Comparison of ENCODE assay signal across 15 mouse cellular contexts in genomic region chr5:151394690-151395089, GRCm38 (mm10). TPM values are rescaled to one million over a fixed set of nuclear protein-coding genes. Genes with fewer than 3 reads are reported as not detected.
DNase-seq lines count a peak whose midpoint lies in the region; ATAC-seq and TF ChIP-seq lines count a peak whose summit lies in the region.
"Had no signal": no experiment of that assay in that cellular context is flagged by ENCODE, and none has a peak within 500 bp of the region (broad histone marks: within the 10 kb centered on the region; RNA-seq: fewer than 3 reads in every experiment).

No protein-coding gene starts in this region.

- TF ChIP-seq CTCF in intestine, postnatal 0 days (IDR thresholded peaks at IDR 0.05; ENCODE audit: low read depth), result no peak

- 41% methylated on average over 5 of the region's 5 CpGs for WGBS in intestine, embryonic 14.5 days
- 21% methylated on average over 5 of the region's 5 CpGs for WGBS in intestine, postnatal 0 days
- 81% methylated on average over 5 of the region's 5 CpGs for WGBS in midbrain, embryonic 11.5 days

- H3K4me3 ChIP-seq in intestine, embryonic 14.5 days (ENCODE audit: low read depth, low read length), result no peak overlapping the region
- H3K4me3 ChIP-seq in intestine, postnatal 0 days (ENCODE audit: low read depth, low read length), result no peak overlapping the region
- no peak overlapping the region for H3K4me3 ChIP-seq in midbrain, embryonic 11.5 days (ENCODE audit: low read depth, low read length)
- H3K4me3 ChIP-seq: liver, embryonic 13.5 days had no signal

- ATAC-seq in frontal cortex, adult (ENCODE audit: low TSS enrichment), result peak; percentile 77
- ATAC-seq in intestine, embryonic 14.5 days (replicated peaks; ENCODE audit: low FRiP score, low TSS enrichment, low read depth), result no peak
- ATAC-seq in intestine, postnatal 0 days, result no peak
- ATAC-seq in midbrain, embryonic 11.5 days (ENCODE audit: low FRiP score), result no peak

- H3K9me3 ChIP-seq in intestine, embryonic 14.5 days (ENCODE audit: control insufficient read depth, low read length), result no peaks in the 10 kb centered on the region
- no peaks in the 10 kb centered on the region for H3K9me3 ChIP-seq in intestine, postnatal 0 days (ENCODE audit: control insufficient read depth)
- no peaks in the 10 kb centered on the region for H3K9me3 ChIP-seq in midbrain, embryonic 11.5 days (ENCODE audit: control insufficient read depth, low read length)
- H3K9me3 ChIP-seq: liver, embryonic 13.5 days had no signal

- peaks cover 11% of the 10 kb centered on the region; the same call in 1 of the 2 replicates for H3K4me1 ChIP-seq in intestine, embryonic 14.5 days (replicated peaks; ENCODE audit: control insufficient read depth, insufficient read depth, low read length)
- no peaks in the 10 kb centered on the region for H3K4me1 ChIP-seq in intestine, postnatal 0 days (replicated peaks; ENCODE audit: control insufficient read depth, insufficient read depth, low read length)
- no peaks in the 10 kb centered on the region for H3K4me1 ChIP-seq in midbrain, embryonic 11.5 days (ENCODE audit: control insufficient read depth, insufficient read depth, low read length)
- H3K4me1 ChIP-seq: liver, embryonic 13.5 days had no signal

- H3K27me3 ChIP-seq in intestine, embryonic 14.5 days (replicated peaks; ENCODE audit: control insufficient read depth, insufficient read depth, low read length), result no peaks in the 10 kb centered on the region
- no peaks in the 10 kb centered on the region for H3K27me3 ChIP-seq in intestine, postnatal 0 days (replicated peaks; ENCODE audit: control insufficient read depth, insufficient read depth, low read length)
- H3K27me3 ChIP-seq in midbrain, embryonic 11.5 days (ENCODE audit: control insufficient read depth, insufficient read depth, low read length), result no peaks in the 10 kb centered on the region
- H3K27me3 ChIP-seq: liver, embryonic 13.5 days had no signal

- DNase-seq in frontal cortex, postnatal 10 days (ENCODE audit: low spot score in 2 of 2), result no peak
- DNase-seq in intestine, embryonic 14.5 days (ENCODE audit: low spot score), result no peak
- peak; percentile 25 for DNase-seq in right cerebral cortex, adult 18-20 months
- no peak for DNase-seq in right cerebral cortex, postnatal 4 days
- DNase-seq in midbrain, embryonic 11.5 days (ENCODE audit: low spot score, missing footprints), result no peak
- no peak for DNase-seq in yolk sac, embryonic 10.5 days (ENCODE audit: low spot score)
- DNase-seq: cerebellum, postnatal 25 days; gastrocnemius, postnatal 36 days; kidney, adult 18-20 months; liver, embryonic 13.5 days; midbrain, embryonic 14.5 days; right cerebral cortex, postnatal 25 days had no signal

- H3K4me2 ChIP-seq in intestine, embryonic 14.5 days (ENCODE audit: low read length), result no peak overlapping the region
- no peak overlapping the region for H3K4me2 ChIP-seq in intestine, postnatal 0 days (replicated peaks; ENCODE audit: low read depth)
- H3K4me2 ChIP-seq in midbrain, embryonic 11.5 days, result no peak overlapping the region
- H3K4me2 ChIP-seq: liver, embryonic 13.5 days had no signal

- H3K27ac ChIP-seq in intestine, embryonic 14.5 days (ENCODE audit: low read depth), result peak overlapping the region; percentile 27; the same call in 1 of the 2 replicates
- no peak overlapping the region for H3K27ac ChIP-seq in intestine, postnatal 0 days (ENCODE audit: low read depth, low read length)
- no peak overlapping the region for H3K27ac ChIP-seq in midbrain, embryonic 11.5 days (ENCODE audit: low read depth, low read length)
- H3K27ac ChIP-seq: liver, embryonic 13.5 days had no signal

- no peak overlapping the region for H3K9ac ChIP-seq in intestine, embryonic 14.5 days (ENCODE audit: low read length)
- no peak overlapping the region for H3K9ac ChIP-seq in intestine, postnatal 0 days (ENCODE audit: low read depth, low read length)
- H3K9ac ChIP-seq in midbrain, embryonic 11.5 days (ENCODE audit: low read length), result no peak overlapping the region
- H3K9ac ChIP-seq: liver, embryonic 13.5 days had no signal

- H3K36me3 ChIP-seq in intestine, embryonic 14.5 days (ENCODE audit: control insufficient read depth, insufficient read depth, low read length), result no peaks in the 10 kb centered on the region
- no peaks in the 10 kb centered on the region for H3K36me3 ChIP-seq in intestine, postnatal 0 days (ENCODE audit: control insufficient read depth, insufficient read depth)
- no peaks in the 10 kb centered on the region for H3K36me3 ChIP-seq in midbrain, embryonic 11.5 days (ENCODE audit: control insufficient read depth, insufficient read depth, low read length)
- H3K36me3 ChIP-seq: liver, embryonic 13.5 days had no signal

RNA-seq across cellular contexts. Expression of gene Gm42906, which starts 33.3 kb away (rescaled TPM):
- polyA plus RNA-seq in intestine, embryonic 14.5 days (2014; fragmentation: Nextera tagmentation; extraction: Ambion mirVana), result not detected in 2 replicates
- polyA plus RNA-seq in intestine, postnatal 0 days (2015; fragmentation: Nextera tagmentation; extraction: Ambion mirVana), result not detected in 2 replicates
- polyA plus RNA-seq in midbrain, embryonic 11.5 days (2014; fragmentation: Nextera tagmentation; extraction: Ambion mirVana), result not detected in 2 replicates
- polyA plus RNA-seq: forebrain, embryonic 11.5 days; liver, embryonic 13.5 days; midbrain, embryonic 14.5 days had no signal
